Mouse (Mus musculus) liver, postnatal 0 days (tissue): ENCODE results near the gene Gm5141. TPM values are rescaled to one million over a fixed set of nuclear protein-coding genes. Genes with fewer than 3 reads are reported as not detected.
"Not testable (repeated sequence)": the region's sequence is repeated elsewhere in the genome, so short reads cannot be mapped to it uniquely, and the experiment has no call there.

ENCODE experiments used
- ATAC-seq: fragments of 200-750 bp; cut with Nextera tagmentation; 2 replicates; pipeline ENCODE4 v1.8.0; 2017; ENCODE audit warnings: mild to moderate bottlenecking, moderate library complexity
- DNase-seq: peaks from one replicate; pipeline ENCODE4 v3.0.0-alpha.2; 2016
- H3K27ac ChIP-seq: fragments of 300-500 bp; sonication (generic); 2 replicates; pipeline ENCODE4 v1.5.1; 2014; ENCODE audit warnings: antibody characterized with exemption, moderate library complexity, mild to moderate bottlenecking, low read depth
- H3K27me3 ChIP-seq: fragments of 300-500 bp; sonication (generic); 2 replicates; pipeline ENCODE4 v1.6.1; 2014; ENCODE audit warnings: low read length, control low read depth, mixed read lengths; ENCODE audit not compliant: insufficient read depth
- H3K36me3 ChIP-seq: fragments of 300-500 bp; sonication (generic); replicated peaks from 2 replicates; pipeline ENCODE4 v1.6.1; 2014; ENCODE audit warnings: mild to moderate bottlenecking, control low read depth, low read length, moderate library complexity, mixed read lengths; ENCODE audit not compliant: insufficient read depth
- H3K4me1 ChIP-seq: fragments of 300-500 bp; sonication (generic); 2 replicates; pipeline ENCODE4 v1.6.1; 2014; ENCODE audit warnings: antibody characterized with exemption, mild to moderate bottlenecking, control low read depth; ENCODE audit not compliant: insufficient read depth
- H3K4me2 ChIP-seq: fragments of 300-500 bp; sonication (generic); 2 replicates; pipeline ENCODE4 v1.6.1; 2014; ENCODE audit warnings: low read depth, mild to moderate bottlenecking, low read length, moderate library complexity, mixed read lengths
- H3K4me3 ChIP-seq: fragments of 300-500 bp; sonication (generic); 2 replicates; pipeline ENCODE4 v1.5.1; 2014; ENCODE audit warnings: low read depth, low read length
- H3K9ac ChIP-seq: fragments of 300-500 bp; sonication (generic); replicated peaks from 2 replicates; pipeline ENCODE4 v1.6.1; 2014; ENCODE audit warnings: mild to moderate bottlenecking, moderate library complexity
- H3K9me3 ChIP-seq: fragments of 300-500 bp; sonication (generic); 2 replicates; pipeline ENCODE4 v1.6.1; 2016; ENCODE audit warnings: mild to moderate bottlenecking, control low read depth, low read length, mixed read lengths
- CTCF ChIP-seq: sonication (generic); IDR thresholded peaks from 2 replicates; pipeline ENCODE4 v1.5.1; 2016; ENCODE audit warnings: antibody characterized with exemption, low read depth
- EP300 ChIP-seq: IDR thresholded peaks from 2 replicates; pipeline ENCODE4 v1.6.1; 2016; ENCODE audit warnings: antibody characterized with exemption, low read depth, mild to moderate bottlenecking
- WGBS: fragments of 180-500 bp; shearing (Covaris S2); extraction: QIAGEN DNeasy Blood & Tissue Kit; methylation state at CpG from one replicate; pipeline ENCODE4 v1.1.7; 2014; ENCODE audit not compliant: insufficient replicate concordance; 5-methylcytosine and 5-hydroxymethylcytosine counted together
- polyA plus RNA-seq: library from polyadenylated mRNA; unstranded; fragments of >200 nt; fragmentation: Nextera tagmentation; extraction: Ambion mirVana; gene quantifications from 2 replicates; pipeline ENCODE4 v1.2.1, GENCODE M21; 2015

Gene Gm5141
- polyA plus RNA-seq = 0.28 and 0.80 TPM in 2 replicates

GRCm38 (mm10) chr13:62785199-62786134 is at the start of gene Gm5141:
TSS of gene Gm5141 (minus strand) at chr13:62785808.
- not testable (repeated sequence) for H3K27me3 ChIP-seq, H3K27ac ChIP-seq, H3K9me3 ChIP-seq, H3K36me3 ChIP-seq, H3K4me1 ChIP-seq
- peak within 1 kb of the TSS; percentile 74 for H3K4me2 ChIP-seq
- ATAC-seq (peak; percentile 99), DNase-seq (peak; percentile 17)
- 6% methylated on average over 19 of the region's 23 CpGs for WGBS
- peak within 1 kb of the TSS; percentile 51 for H3K4me3 ChIP-seq
- H3K9ac ChIP-seq = peak within 1 kb of the TSS; percentile 33

GRCm38 (mm10) chr13:62833341-62833740 is 47.7 kb upstream of the Gm5141 start:
- Histone ChIP-seq H3K4me3 (no peak overlapping the region), H3K9ac (no peak overlapping the region), H3K27ac (no peak overlapping the region), H3K27me3 (no peaks in the 10 kb centered on the region), H3K9me3 (no peaks in the 10 kb centered on the region), H3K4me1 (no peaks in the 10 kb centered on the region), H3K4me2 (no peak overlapping the region), H3K36me3 (no peaks in the 10 kb centered on the region)
- 46% methylated on average over 4 of the region's 4 CpGs for WGBS
- ATAC-seq (no peak), DNase-seq (no peak)
- TF ChIP-seq CTCF (no peak), EP300 (no peak)

- Histone ChIP-seq H3K36me3 (no peaks in the 10 kb centered on the region), H3K9ac (no peak overlapping the region), H3K4me3 (no peak overlapping the region), H3K4me2 (no peak overlapping the region), H3K9me3 (no peaks in the 10 kb centered on the region), H3K27me3 (no peaks in the 10 kb centered on the region), H3K4me1 (no peaks in the 10 kb centered on the region), H3K27ac (no peak overlapping the region)
- ATAC-seq (no peak), DNase-seq (no peak)
- 52% methylated on average over 2 of the region's 2 CpGs for WGBS
- TF ChIP-seq EP300 (no peak), CTCF (no peak)
Observed at GRCm38 (mm10) chr13:62832239-62832638, 46.6 kb upstream of the Gm5141 start.

- H3K9me3 ChIP-seq, H3K4me3 ChIP-seq, H3K27me3 ChIP-seq, H3K9ac ChIP-seq, H3K4me1 ChIP-seq, ATAC-seq, H3K36me3 ChIP-seq, H3K27ac ChIP-seq, H3K4me2 ChIP-seq, DNase-seq: not testable (repeated sequence)
- 79% methylated on average over 3 of the region's 3 CpGs for WGBS
Observed at GRCm38 (mm10) chr13:62815705-62816104, 30.1 kb upstream of the Gm5141 start.

- Histone ChIP-seq H3K4me2 (peak overlapping the region; percentile 58), H3K27me3 (no peaks in the 10 kb centered on the region), H3K36me3 (no peaks in the 10 kb centered on the region), H3K27ac (no peak overlapping the region), H3K9ac (no peak overlapping the region), H3K9me3 (no peaks in the 10 kb centered on the region), H3K4me3 (peak overlapping the region; percentile 22; the same call in 1 of the 2 replicates), H3K4me1 (no peaks in the 10 kb centered on the region)
- peak; percentile 14 for DNase-seq
- TF ChIP-seq CTCF (no peak), EP300 (no peak)
- WGBS = 14% methylated on average over 17 of the region's 32 CpGs
- no peak for ATAC-seq
Observed at GRCm38 (mm10) chr13:62812713-62813112, 27.1 kb upstream of the Gm5141 start.

GRCm38 (mm10) chr13:62807981-62808380 is 22.4 kb upstream of the Gm5141 start:
- ATAC-seq, H3K4me1 ChIP-seq, H3K4me2 ChIP-seq, H3K36me3 ChIP-seq, H3K9me3 ChIP-seq, H3K27me3 ChIP-seq, H3K9ac ChIP-seq, H3K27ac ChIP-seq, H3K4me3 ChIP-seq, DNase-seq: not testable (repeated sequence)
- WGBS = 81% methylated on average over 6 of the region's 6 CpGs

- not testable (repeated sequence) for H3K9ac ChIP-seq, H3K36me3 ChIP-seq, H3K9me3 ChIP-seq, H3K4me1 ChIP-seq, H3K27ac ChIP-seq, DNase-seq, ATAC-seq, H3K27me3 ChIP-seq
- Histone ChIP-seq H3K4me3 (peak overlapping the region; percentile 51), H3K4me2 (peak overlapping the region; percentile 74)
- 47% methylated on average over 2 of the region's 2 CpGs for WGBS
Observed at GRCm38 (mm10) chr13:62786135-62786493, 506 bp upstream of the Gm5141 start.
